Mouse (Mus musculus): ENCODE data around the gene Axin1.
"Not testable (repeated sequence)": the region's sequence is repeated elsewhere in the genome, so short reads cannot be mapped to it uniquely, and the experiment has no call there.

The Axin1 gene

GRCm38 (mm10) chr17:26188091-26188805 lies 49.8 kb downstream of the Axin1 start:
- no peak for DNase-seq

GRCm38 (mm10) chr17:26191486-26191885 lies 53.0 kb downstream of the Axin1 start:
- DNase-seq = not testable (repeated sequence)

GRCm38 (mm10) chr17:26192481-26193190 lies 54.1 kb downstream of the Axin1 start:
- no peak for DNase-seq

GRCm38 (mm10) chr17:26198892-26199291 lies 60.4 kb downstream of the Axin1 start, which contains the start of gene Pdia2:
Pdia2 (minus strand) TSS chr17:26199087.
- DNase-seq = no peak

- peak; percentile 35 to 52 for DNase-seq
Measured at GRCm38 (mm10) chr17:26200831-26201705, 62.6 kb downstream of the Axin1 start.

- no peak for DNase-seq
Measured at GRCm38 (mm10) chr17:26201998-26202397, 63.5 kb downstream of the Axin1 start.

- DNase-seq = peak; percentile 55 to 69
Measured at GRCm38 (mm10) chr17:26202737-26203136, 64.2 kb downstream of the Axin1 start, which contains the start of gene Rgs11. Rgs11 (plus strand) TSS chr17:26202951.

- DNase-seq = peak; percentile 44 to 53
Measured at GRCm38 (mm10) chr17:26203321-26203811, 64.9 kb downstream of the Axin1 start.

- no peak for DNase-seq
Measured at GRCm38 (mm10) chr17:26204766-26205165, 66.3 kb downstream of the Axin1 start.

- DNase-seq = no peak
Measured at GRCm38 (mm10) chr17:26206392-26206791, 67.9 kb downstream of the Axin1 start.

- no peak for DNase-seq
Measured at GRCm38 (mm10) chr17:26207686-26208085, 69.2 kb downstream of the Axin1 start, which contains the start of gene Arhgdig. Arhgdig (minus strand) TSS chr17:26207786.

- DNase-seq = no peak
Measured at GRCm38 (mm10) chr17:26212241-26212640, 73.8 kb downstream of the Axin1 start.

GRCm38 (mm10) chr17:26212681-26213080 lies 74.2 kb downstream of the Axin1 start:
- DNase-seq = no peak

GRCm38 (mm10) chr17:26221508-26221907 lies 83.0 kb downstream of the Axin1 start:
- no peak for DNase-seq

GRCm38 (mm10) chr17:26225150-26225549 lies 86.7 kb downstream of the Axin1 start:
- no peak for DNase-seq

GRCm38 (mm10) chr17:26229776-26230175 lies 91.3 kb downstream of the Axin1 start:
- DNase-seq = no peak

- no peak for DNase-seq
Measured at GRCm38 (mm10) chr17:26231156-26231555, 92.7 kb downstream of the Axin1 start.

- DNase-seq = no peak
Measured at GRCm38 (mm10) chr17:26232863-26233262, 94.4 kb downstream of the Axin1 start.

- no peak for DNase-seq
Measured at GRCm38 (mm10) chr17:26234386-26234785, 95.9 kb downstream of the Axin1 start.

- DNase-seq = no peak
Measured at GRCm38 (mm10) chr17:26235077-26235815, 96.8 kb downstream of the Axin1 start.

GRCm38 (mm10) chr17:26237667-26238066 lies 99.2 kb downstream of the Axin1 start:
- no peak for DNase-seq

GRCm38 (mm10) chr17:26239551-26239950 lies 101.1 kb downstream of the Axin1 start:
- DNase-seq = no peak

Measured in cerebellum, postnatal 25 days (tissue).